Mouse (Mus musculus) stomach, postnatal 0 days (tissue): ENCODE data around the gene Anxa5.

Experiments
- CTCF ChIP-seq: IDR thresholded peaks from 2 replicates; pipeline ENCODE4 v1.5.1; 2016; ENCODE audit warnings: antibody characterized with exemption, low read depth, mild to moderate bottlenecking, moderate library complexity
- EP300 ChIP-seq: optimal IDR thresholded peaks from 2 replicates; pipeline ENCODE3; 2016; ENCODE audit warnings: antibody characterized with exemption

DNA sequence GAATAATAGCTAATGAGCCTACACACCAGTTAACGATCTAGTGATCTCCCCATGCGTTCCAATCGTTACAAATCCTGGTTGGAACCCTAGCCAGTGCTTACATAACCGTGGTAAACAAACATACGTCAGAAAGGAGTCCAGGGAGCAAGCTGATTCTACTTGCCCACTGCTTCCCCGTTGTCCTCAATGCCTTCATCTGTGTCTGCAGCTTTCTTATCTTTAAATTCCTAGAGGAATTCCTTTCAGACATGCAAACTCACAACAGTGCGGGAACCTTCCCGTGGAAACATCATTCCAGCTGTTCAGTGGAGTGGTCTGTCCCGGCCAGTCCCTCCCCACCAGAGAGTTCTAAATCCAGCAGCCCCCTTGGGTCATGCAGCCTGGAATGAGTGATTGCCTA, 7.2 kb upstream of the Anxa5 start:
- TF ChIP-seq CTCF (no peak), EP300 (no peak)
